Mouse (Mus musculus) kidney, adult 2 months (tissue): ENCODE measurements around the gene Cish. TPM values are rescaled to one million over a fixed set of nuclear protein-coding genes. Genes with fewer than 3 reads are reported as not detected.

ENCODE experiments used
- DNase-seq: peaks from one replicate; pipeline ENCODE4 v3.0.0; 2021
- H3K27ac ChIP-seq: fragments of 200-500 bp; 2 replicates; pipeline ENCODE4 v1.5.1; 2012; ENCODE audit warnings: low read depth, low read length, control low read depth, inconsistent platforms; ENCODE audit not compliant: insufficient read depth
- H3K27me3 ChIP-seq: fragments of 200-500 bp; replicated peaks from 2 replicates; pipeline ENCODE4 v1.6.1; 2012; ENCODE audit warnings: mild to moderate bottlenecking, moderate library complexity, low read length, inconsistent platforms; ENCODE audit not compliant: control insufficient read depth, insufficient read depth
- H3K36me3 ChIP-seq: fragments of 200-500 bp; 2 replicates; pipeline ENCODE4 v1.6.1; 2012; ENCODE audit warnings: mild to moderate bottlenecking, moderate library complexity, low read length, inconsistent platforms; ENCODE audit not compliant: control insufficient read depth, insufficient read depth
- H3K4me1 ChIP-seq: fragments of 200-500 bp; 2 replicates; pipeline ENCODE4 v1.6.1; 2011; ENCODE audit warnings: low read length; ENCODE audit not compliant: control insufficient read depth, insufficient read depth
- H3K4me3 ChIP-seq: fragments of 200-500 bp; 2 replicates; pipeline ENCODE4 v1.5.1; 2011; ENCODE audit warnings: mild to moderate bottlenecking, low read depth, low read length, control low read depth; ENCODE audit not compliant: insufficient read depth
- CTCF ChIP-seq: fragments of 200-500 bp; conservative IDR thresholded peaks from 2 replicates; pipeline ENCODE4 v1.5.1; 2011; ENCODE audit warnings: low read depth, mild to moderate bottlenecking, control low read depth, low read length, moderate library complexity, mixed read lengths; ENCODE audit not compliant: insufficient read depth, insufficient read length
- POLR2A ChIP-seq: fragments of 200-500 bp; IDR thresholded peaks from one replicate; pipeline ENCODE4 v1.6.1; 2011; ENCODE audit warnings: low read depth, low read length, control low read depth
- WGBS: fragments of 180-500 bp; shearing (Covaris S2); methylation state at CpG from one replicate; pipeline ENCODE4 v1.1.7; 2018; 5-methylcytosine and 5-hydroxymethylcytosine counted together
- polyA plus RNA-seq: library from polyadenylated mRNA; depleted of rRNA; stranded (reverse); fragments of >200 nt; gene quantifications from 2 replicates; pipeline ENCODE4 v1.2.3, GENCODE M21; 2012; rRNA removed

The Cish gene
- 49.7 and 69.1 TPM in 2 replicates for polyA plus RNA-seq

- H3K36me3 ChIP-seq = peaks cover 6% of the 10 kb centered on the region
- no peak for DNase-seq
- H3K4me3 ChIP-seq = peak within 1 kb of the TSS; percentile 77
- TF ChIP-seq POLR2A (no peak), CTCF (no peak)
- H3K27ac ChIP-seq = peak within 1 kb of the TSS; percentile 94
- H3K27me3 ChIP-seq = no peaks in the 10 kb centered on the region
- H3K4me1 ChIP-seq = peaks cover 21% of the 10 kb centered on the region; the same call in 1 of the 2 replicates
Observed at GRCm38 (mm10) chr9:107296016-107296040, at the start of gene Cish. Gene Cish, plus strand, starts transcription at chr9:107296026.

- H3K27me3 ChIP-seq = no peaks in the 10 kb centered on the region
- peak; percentile 66 for TF ChIP-seq CTCF
- no peak for TF ChIP-seq POLR2A
- H3K4me1 ChIP-seq = no peaks in the 10 kb centered on the region
- peak; percentile 36 for DNase-seq
- H3K27ac ChIP-seq = no peak overlapping the region
- WGBS = 66% methylated on average over 4 of the region's 4 CpGs
- no peaks in the 10 kb centered on the region for H3K36me3 ChIP-seq
- no peak overlapping the region for H3K4me3 ChIP-seq
Observed at GRCm38 (mm10) chr9:107246170-107246569, 49.7 kb upstream of the Cish start.

- DNase-seq = no peak
- 77% methylated on average over 6 of the region's 6 CpGs for WGBS
- Histone ChIP-seq H3K4me1 (no peaks in the 10 kb centered on the region), H3K27me3 (no peaks in the 10 kb centered on the region), H3K4me3 (no peak overlapping the region), H3K36me3 (no peaks in the 10 kb centered on the region), H3K27ac (no peak overlapping the region)
- TF ChIP-seq CTCF = no peak
- no peak for TF ChIP-seq POLR2A
Observed at GRCm38 (mm10) chr9:107249154-107249553, 46.7 kb upstream of the Cish start.

GRCm38 (mm10) chr9:107250416-107251337, 45.1 kb upstream of the Cish start:
- no peak for DNase-seq
- Histone ChIP-seq H3K36me3 (no peaks in the 10 kb centered on the region), H3K27ac (no peak overlapping the region), H3K4me3 (no peak overlapping the region), H3K27me3 (no peaks in the 10 kb centered on the region), H3K4me1 (peaks cover 3% of the 10 kb centered on the region; the same call in 1 of the 2 replicates)
- no peak for TF ChIP-seq CTCF
- TF ChIP-seq POLR2A = no peak
- WGBS = 63% methylated on average over 14 of the region's 14 CpGs

- peak; percentile 8 for DNase-seq
- Histone ChIP-seq H3K36me3 (no peaks in the 10 kb centered on the region), H3K4me1 (peaks cover 3% of the 10 kb centered on the region; the same call in 1 of the 2 replicates), H3K4me3 (no peak overlapping the region), H3K27ac (no peak overlapping the region), H3K27me3 (no peaks in the 10 kb centered on the region)
- TF ChIP-seq POLR2A (no peak), CTCF (no peak)
- WGBS = 27% methylated on average over 5 of the region's 5 CpGs
Observed at GRCm38 (mm10) chr9:107252164-107252563, 43.7 kb upstream of the Cish start.

GRCm38 (mm10) chr9:107254476-107254875, 41.4 kb upstream of the Cish start:
- Histone ChIP-seq H3K4me1 (peaks cover 3% of the 10 kb centered on the region; the same call in 1 of the 2 replicates), H3K36me3 (no peaks in the 10 kb centered on the region; the same call in 1 of the 2 replicates), H3K27me3 (no peaks in the 10 kb centered on the region), H3K4me3 (no peak overlapping the region), H3K27ac (peak overlapping the region; percentile 91)
- TF ChIP-seq CTCF = no peak
- peak; percentile 65 for DNase-seq
- 38% methylated on average over 12 of the region's 12 CpGs for WGBS

- 70% methylated on average over 3 of the region's 3 CpGs for WGBS
- Histone ChIP-seq H3K36me3 (no peaks in the 10 kb centered on the region; the same call in 1 of the 2 replicates), H3K4me1 (peaks cover 3% of the 10 kb centered on the region; the same call in 1 of the 2 replicates), H3K27ac (peak overlapping the region; percentile 91), H3K4me3 (no peak overlapping the region), H3K27me3 (no peaks in the 10 kb centered on the region)
- peak; percentile 73 for DNase-seq
- TF ChIP-seq POLR2A (no peak), CTCF (no peak)
Observed at GRCm38 (mm10) chr9:107254925-107255324, 40.9 kb upstream of the Cish start.
